Mouse (Mus musculus): Measurements from ENCODE around the gene Slc35b1.
A peak's percentile ranks its signal among the peaks of the same experiment; 100 is the strongest.

Slc35b1 gene

DNA sequence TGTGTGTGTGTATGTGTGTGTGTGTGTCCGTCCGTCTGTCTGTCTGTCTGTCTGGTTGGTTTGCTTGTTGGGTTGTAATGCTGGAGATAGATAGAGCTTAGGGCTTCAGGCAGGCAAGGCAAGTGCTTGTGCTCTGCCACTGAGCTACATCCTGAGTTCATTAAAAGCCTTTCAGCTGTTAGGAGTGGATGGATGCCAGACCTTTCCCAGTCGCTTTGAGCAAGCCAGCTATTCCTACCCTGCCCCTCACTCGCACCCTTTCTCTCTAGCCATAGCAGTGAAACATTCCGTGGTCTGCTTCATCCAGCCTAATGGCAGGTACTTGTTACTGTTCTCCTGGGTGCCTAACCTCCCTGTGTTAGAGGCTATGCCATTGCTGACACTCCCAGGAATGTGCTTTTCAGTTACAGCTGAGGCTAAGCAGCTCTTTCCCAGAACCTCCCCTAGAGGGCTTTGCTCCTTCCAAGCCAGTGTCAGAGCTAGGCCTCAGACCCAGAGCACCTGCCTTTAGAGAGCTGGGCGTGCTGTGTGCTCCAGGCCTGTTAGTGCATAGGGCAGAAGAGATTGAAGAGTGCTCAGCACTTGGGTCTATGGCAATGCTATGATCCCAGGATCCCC lies 18.1 kb upstream of the Slc35b1 start:
- DNase-seq = peak in 1 of 2 experiments; percentile 38

DNA sequence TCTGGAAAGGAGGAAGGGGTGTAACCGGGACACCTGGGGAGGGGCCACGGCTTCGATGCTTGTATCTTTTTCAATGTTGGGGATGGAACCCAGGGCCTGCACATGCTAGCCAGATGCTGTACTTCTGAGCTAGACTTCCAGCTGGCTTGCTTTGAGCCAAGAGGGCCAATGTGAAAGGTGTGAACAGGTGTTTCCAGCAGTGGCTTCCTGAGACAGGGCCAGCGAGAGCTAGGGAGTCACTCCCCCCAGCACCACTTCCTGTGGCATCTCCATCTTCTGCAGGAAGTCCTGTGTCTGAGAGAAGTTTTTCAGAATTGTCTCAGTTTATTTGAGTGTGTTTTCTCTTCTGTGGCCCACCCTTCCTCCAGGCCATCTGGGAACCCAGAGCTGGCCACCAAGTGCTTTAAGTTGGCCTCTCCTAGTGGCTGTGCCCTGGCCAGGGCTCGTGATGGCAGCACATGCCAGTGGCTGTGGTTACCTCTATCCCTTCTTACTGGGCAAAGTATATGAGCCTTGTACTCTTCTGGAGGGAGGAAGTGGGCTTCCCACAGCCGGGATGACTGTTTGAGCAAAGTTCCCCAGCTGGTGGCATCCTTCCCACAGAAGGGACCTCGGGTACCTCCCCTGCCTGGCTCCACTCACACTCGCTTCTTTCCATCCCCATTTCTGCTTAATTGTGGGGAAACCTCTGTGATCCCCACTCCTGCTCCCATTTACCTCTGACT lies 17.3 kb upstream of the Slc35b1 start:
- DNase-seq = no peak

DNA sequence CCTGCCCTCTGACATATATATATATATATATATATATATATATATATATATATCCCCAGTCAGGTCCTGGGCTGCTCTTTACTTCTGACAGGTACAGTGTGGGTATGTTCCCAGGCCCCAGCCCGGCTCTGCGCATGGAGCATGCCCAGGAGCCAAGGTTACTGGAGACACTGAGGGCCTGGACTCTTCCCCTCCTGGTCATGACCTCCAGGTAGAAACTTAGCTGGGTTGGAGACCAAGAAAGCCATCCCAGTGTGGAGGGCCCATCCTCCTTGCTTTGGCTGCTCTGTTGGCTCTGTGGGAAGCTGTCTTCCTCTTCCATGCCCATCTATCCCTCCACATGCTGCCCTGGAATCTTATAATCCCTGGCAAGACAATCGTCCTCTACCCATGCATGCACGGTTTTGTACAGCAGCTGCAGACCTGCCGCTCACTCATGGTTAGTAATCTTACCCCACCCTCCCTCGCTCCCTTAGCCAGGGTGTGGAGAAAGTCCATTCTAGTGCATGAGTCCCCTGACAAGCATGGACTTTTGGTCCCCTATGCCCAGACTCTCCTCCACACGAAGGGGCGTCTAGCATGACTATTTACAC lies 16.2 kb upstream of the Slc35b1 start:
- DNase-seq = no peak

DNA sequence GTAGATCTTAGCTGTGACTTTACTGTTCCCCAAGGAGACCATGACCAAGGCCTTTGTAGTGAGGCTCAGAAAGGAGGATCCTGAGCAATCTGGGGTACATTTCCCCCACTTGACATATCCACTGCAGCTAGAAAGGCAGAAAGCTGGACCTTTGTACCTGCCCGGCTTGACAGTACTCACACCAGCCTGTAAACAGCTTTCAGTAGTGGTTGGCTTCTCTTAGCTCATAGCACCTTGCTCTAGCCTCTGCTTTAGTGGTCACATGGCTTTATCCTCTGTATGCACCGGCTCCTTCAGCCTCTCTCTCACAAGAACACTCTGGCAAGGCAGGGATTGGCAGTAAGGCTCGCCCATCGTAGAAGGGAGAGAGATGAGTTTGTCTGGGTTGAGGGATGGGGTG lies 15.6 kb upstream of the Slc35b1 start:
- no peak for DNase-seq

DNA sequence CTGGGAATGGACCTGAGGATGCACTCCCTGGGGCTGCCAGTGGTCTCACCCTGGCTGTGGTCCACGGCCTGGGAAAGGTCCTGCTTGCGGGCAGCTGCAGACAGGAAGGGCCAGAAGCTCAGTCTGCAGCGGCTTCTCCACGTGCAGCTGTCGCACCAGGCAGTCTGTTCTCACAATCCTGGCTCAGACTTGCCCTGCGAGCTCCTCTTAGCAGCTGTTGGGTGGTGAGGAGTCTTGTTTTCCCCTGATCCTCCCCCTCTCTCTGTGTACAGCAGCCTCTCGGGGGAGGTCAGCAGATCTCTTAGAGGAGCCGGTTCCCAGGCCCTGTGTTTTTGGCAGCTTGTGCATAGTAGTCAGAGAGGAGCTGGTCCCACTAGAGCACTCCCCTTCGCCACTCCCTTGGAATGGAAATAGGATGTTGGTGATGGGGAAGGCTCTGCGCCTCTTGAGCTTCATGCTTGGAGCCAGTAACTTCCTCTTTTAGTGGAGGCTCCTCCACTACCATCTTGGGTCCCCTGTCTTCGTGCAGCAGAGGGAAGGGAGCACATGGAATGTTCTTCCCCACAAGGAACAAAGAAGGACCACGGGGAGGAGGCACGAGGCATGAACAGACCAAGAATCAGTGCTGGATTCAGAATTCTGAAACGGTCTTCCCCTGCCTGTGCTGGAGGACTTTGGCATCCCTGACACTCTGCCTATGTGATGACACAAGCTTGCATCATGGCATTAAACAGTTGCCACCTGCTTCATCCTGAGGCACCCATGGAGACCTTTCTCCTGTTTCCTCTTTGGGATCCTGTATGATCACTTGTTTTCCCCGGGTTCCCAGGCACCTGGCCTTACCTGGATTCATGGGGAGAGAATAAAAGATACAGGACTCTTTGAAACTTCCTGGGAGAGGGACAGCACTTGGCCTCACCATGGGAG lies 14.3 kb upstream of the Slc35b1 start:
- peak; percentile 43 to 84 for DNase-seq

DNA sequence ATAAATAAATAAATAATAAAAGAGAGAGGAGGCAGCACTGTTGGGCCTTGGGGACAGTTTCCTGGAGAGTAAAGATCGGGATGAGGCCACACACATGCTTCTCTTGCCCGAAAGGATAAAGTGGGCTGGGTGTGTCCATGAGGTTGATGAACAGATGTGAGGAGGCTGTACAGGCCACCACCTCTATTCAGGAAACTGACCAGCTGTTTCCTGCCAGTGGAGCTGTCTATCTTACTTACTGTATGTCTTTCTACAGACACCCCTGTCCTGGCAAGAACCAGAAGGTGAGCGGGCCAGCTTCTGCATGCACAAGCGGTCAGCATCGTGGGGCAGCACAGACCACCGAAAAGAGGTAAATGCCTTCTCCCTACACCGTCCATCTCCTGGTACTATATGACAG lies 13.3 kb upstream of the Slc35b1 start:
- no peak for DNase-seq

DNA sequence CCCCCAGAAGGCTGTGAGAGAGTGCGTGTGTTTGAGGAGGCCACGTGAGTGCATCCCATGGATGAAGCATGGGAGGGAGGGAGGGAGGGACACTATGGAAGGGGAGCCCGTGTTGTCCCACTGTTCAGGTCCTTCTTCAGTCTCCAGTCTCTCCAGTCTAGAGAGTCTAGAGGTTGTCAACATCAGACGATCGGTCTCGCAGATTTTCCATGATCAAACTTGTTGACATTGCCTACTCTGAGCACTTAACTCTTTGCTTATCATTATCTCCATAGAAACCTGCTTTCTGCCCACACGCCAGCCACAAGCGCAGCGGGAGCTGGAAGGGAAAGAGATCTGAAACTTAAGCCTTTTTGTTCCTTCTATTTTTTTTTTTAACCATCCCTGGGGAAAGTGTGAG lies 5.6 kb upstream of the Slc35b1 start:
- DNase-seq = no peak

DNA sequence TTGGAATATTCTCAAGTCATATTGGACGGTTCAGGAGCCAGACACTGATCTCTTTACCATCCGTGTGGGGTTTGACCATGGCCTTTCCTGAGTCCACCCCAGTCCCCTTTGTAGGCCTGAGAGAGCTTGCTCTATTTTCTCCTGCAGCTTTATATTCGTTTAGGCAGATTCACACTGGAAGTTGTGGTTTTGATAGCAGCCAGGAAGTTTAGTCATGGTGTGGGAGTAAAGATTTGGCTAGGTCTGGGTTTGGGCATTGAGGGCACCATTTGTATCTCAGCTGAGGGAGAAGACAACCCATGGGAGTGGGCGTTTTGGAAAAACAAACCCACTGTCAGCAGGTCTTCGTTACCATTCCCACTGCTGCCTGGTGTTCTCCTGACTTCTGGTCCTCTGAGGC lies 4.9 kb upstream of the Slc35b1 start:
- no peak for DNase-seq

DNA sequence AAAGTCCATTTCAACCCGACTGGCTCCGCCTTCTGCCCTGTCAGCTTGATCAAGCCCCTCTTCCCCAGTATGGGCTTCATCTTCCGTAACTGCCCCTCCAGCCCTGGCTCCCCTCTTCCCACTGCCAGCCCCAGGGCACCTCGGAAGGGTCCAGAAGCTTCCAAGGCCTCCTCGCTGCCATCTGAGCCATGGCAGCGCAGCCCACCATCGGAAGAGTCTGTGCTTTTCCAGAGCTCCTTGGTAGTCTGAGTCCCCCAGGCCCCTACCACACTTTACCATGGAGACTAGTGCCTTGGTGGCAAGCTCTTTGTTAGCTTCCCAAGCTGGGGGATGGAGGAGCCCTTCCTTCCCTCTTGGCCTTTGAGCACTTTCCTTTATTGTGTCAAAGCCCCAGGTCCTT lies 3.8 kb upstream of the Slc35b1 start:
- DNase-seq = no peak

DNA sequence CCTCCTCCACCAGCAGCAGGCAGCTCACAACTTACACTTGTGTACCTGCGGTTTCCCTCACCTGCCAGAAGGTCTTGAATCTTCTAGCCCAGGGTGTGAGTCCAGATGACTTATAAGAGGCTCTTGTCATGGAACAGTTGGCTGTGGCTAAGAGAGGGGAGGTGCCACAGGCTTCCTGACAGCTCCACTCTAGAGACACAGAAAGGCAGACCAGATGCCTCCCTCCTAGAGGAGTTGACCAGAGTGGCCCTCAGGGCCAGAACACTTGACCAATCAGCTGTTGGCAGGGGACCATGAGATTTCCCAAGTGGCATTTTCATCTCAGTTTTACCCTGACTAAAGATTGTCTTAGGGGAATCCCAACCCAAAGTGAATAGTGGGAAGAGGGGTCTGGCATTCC lies 3.3 kb upstream of the Slc35b1 start:
- DNase-seq = no peak

DNA sequence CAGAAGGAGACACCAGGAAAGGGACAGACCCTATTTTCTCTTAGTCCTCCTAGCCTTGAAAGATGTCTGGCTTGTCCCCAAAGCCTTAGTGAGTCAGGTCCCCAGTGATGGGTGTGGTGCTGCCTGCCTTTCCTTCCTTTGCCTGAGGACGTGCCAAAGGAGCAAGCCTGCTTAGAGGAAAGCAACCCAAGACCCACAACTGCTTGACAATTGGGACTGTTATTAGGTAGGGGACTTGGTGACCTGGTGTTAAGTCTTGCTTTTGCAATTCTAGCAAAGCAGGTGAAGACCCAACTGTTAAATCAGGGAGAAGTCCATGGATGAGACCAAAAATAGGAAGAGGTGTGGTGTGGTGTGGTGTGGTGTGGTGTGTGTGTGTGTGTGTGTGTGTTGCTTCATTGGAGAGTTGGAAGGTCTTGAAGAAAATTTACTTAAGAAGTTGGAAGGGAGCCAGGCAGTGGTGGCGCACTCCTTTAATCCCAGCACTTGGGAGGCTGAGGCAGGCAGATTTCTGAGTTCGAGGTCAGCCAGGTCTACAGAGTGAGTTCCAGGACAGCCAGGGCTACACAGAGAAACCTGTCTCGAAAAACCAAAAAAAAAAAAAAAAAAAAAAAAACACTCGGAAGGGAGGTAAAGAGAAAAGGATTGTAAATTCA lies 1.0 kb upstream of the Slc35b1 start:
- DNase-seq = peak in 1 of 2 experiments; percentile 49

DNA sequence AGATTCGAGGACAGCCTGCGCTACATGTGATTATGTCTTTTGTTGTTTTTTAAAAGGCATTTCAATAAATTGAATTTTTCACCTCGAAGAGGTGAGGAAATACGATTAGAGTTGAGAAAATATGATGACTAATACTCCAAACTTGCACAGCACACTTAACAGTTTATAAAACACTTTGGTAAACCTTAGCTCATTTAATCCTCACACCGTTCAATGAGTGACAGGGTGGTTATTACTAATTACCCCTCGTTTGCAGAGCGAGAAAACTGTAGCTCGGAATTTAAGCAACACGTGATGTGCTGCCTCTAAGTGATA lies 531 bp upstream of the Slc35b1 start:
- DNase-seq = no peak

DNA sequence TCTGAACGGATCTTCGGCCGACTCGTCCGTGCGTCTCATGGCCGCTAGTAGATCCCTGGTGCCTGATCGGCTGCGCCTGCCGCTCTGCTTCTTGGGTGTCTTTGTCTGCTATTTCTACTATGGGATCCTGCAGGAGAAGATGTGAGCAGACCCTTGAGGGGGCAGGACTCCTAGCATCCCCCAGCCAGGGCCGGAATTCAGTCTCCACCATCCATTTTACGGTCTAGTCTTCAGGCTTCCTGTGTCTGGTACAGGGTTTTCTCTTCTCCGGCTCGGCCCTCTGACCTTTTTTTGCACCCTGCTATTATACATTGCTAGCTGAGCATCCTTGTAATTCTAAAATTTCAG lies 455 bp downstream of the Slc35b1 start:
- no peak for DNase-seq

DNA sequence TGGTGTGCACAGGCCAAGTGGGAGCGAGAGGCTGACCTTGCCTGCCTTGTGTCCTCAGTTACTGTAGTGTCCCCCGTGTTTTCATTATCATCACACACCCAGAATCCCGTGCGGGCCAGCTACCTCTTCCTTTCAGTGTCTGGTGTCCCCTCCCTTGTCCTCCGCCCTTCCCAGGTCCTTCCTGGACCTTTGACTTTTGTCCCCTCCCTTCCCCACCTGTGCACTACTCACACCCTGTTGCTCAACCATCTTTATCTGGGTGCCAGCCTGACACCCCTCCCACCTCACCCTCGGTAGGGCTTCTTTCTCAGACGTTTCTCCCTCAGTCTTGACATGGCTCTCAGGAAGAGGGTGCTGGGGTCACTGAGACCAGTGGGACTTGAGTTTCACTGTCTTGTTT lies 2.9 kb downstream of the Slc35b1 start:
- no peak for DNase-seq

DNA sequence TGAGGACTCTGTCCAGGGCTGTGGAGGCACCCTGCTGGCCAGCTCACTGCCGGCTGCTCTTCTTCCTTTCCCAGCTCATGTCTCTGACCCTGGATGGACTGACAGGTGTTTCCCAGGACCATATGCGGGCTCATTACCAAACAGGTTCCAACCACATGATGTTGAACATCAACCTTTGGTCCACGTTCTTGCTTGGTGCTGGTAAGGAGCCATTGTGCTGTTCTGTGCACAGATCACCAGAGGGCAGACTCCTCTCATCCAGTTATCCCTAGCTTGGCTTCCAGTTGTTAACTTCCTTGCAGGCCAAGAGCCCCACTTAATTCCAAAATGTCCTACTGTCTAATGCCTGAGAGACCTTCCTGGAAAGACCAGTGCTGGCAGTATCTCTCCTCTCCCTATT lies 4.5 kb downstream of the Slc35b1 start:
- DNase-seq = no peak

DNA sequence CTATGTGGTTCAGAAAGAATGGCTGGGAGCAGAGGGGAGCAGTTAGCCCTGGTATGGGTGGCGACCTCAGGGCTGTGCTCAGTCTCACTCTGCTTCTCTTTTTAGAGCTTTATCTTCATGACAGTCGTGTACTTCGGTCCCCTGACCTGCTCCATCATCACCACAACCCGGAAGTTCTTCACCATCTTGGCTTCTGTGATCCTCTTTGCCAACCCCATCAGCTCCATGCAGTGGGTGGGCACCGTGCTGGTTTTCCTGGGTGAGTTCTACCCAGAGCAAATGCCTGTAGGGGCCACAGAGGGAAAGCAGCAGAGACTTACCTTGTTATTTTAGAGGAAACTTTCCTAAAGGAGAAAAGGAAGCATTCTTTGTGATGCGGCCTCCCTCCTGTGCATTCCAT lies 5.9 kb downstream of the Slc35b1 start:
- no peak for DNase-seq

DNA sequence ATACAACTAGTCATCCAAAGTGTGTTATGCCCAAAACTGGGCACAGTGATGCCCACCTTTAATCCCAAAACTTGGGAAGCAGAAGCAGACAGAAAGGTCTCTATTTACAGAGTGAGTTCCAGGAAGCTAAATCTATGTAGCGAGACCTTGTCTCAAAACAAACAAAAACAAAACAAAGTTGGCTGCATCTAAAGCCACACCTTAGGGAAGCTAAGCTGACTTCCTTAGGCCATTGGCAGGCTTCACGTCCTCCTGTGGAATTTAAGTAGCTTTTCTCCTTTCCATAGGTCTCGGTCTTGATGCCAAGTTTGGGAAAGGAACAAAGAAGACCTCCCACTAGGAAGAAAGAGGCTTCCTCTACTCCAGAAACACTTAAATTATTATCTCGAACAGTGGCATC lies 6.7 kb downstream of the Slc35b1 start:
- no peak for DNase-seq

DNA sequence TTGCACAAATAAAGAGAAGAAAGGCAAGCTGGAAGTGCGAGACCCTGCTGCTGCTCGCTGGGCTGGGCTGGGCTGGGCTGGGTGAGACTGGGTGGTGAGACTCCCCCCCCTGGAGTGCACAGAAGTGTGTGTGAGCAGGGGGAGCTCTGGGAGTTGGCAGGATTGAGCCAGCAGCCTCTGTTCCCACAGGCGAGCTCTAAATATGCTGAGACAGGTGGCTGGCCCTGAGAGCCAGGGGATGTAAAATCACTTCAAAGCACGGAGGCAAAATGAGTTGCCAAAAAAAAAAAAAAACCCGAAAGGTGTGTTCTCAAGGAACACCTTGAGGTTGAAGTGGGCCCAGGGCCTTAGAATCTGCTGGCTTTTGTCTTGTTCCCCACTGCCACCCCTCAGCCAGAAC lies 7.3 kb downstream of the Slc35b1 start:
- no peak for DNase-seq

DNA sequence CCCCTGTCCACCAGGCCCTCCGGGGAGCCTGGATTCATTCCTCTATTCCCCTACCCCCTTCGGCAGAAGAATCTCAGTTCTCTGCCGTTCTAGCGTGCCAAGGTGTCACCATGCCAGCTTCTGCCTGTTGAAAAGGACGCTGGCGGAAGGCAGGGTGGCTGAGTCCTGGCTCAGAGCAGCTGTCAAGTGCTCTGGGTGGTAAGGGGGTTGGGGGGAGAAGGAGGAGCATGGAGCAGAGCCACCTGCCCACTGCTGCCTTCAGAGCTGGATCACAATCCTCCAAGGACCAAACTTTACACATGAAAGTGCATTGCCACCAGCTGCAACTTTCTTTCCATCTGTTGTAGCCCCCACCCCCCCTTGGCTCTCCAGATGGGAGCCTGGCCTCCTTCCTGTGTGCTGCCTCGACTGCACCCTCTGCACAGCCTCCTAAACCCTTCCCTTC lies 7.8 kb downstream of the Slc35b1 start:
- no peak for DNase-seq

DNA sequence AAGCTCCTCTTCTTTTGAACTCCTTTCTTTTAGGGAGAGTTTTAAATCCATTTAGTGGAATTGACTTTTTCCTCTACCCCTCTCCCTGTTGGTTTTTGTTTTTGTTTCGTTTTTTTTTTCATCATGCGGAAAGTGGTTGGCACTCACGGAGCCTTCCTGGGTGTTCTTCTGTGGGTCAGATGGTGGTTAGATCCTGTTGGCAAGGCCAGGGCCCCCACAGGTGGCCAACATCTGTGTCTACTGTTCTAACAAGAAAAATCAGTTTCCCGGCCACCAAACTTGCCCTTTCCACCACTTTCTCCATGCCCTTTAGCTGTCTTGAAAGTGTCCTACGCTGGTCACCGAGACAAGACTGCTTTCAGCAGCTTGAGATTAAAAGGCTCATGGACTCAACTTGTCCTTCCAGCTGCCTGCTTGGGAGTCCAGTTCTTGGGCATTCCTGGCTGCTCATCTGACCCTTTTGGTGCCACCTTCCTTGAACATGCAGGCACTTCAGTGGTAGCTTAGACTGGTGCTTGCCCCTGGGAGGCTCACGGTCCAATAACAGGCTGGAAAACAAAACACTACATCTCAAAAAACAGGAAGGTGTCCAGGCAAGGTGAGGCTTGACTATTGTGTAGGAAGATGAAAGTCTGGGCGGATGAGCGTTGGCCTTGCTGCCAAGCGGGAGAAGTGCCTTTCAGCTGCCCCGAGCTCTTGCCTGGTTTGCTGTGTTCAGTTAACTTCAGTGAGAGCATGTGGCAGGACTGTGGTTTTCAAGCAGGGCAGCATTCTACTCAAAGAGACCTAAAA lies 8.4 kb downstream of the Slc35b1 start:
- no peak for DNase-seq

DNA sequence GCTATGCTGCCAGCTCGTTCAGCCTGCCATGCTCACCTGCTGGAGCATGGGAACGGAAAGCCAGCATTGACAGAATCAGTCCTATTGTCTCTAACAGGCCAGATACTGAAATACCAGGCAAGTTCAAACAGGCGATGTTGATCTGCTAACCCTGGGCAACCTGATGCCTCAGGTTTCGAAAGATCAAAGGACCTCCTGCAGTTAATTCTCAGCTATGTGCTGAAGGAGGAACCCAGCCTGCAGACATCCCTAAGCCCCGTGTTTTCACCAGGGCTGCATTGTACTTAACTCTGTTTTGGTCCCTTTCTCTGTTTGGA lies 9.0 kb downstream of the Slc35b1 start:
- no peak for DNase-seq

DNA sequence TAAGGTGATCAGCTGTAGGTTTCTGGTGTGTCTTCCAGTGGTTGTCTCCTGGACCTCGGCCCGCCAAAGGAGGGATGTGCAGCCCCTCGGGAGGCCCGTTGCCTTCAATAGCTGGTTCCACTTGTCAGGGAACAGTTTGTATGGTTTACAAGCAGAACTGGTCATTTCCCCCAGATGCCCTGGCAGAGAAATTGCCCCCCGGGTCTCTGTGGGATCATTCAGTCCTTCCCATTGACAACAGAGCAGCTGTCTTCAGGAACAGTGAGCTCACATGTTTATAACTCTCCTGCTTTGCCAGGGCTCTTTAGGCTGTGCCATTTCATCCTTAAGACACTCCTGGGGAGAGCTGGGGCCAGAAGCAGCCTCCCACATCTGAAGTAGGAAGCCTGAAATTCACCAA lies 9.6 kb downstream of the Slc35b1 start:
- DNase-seq = no peak

DNA sequence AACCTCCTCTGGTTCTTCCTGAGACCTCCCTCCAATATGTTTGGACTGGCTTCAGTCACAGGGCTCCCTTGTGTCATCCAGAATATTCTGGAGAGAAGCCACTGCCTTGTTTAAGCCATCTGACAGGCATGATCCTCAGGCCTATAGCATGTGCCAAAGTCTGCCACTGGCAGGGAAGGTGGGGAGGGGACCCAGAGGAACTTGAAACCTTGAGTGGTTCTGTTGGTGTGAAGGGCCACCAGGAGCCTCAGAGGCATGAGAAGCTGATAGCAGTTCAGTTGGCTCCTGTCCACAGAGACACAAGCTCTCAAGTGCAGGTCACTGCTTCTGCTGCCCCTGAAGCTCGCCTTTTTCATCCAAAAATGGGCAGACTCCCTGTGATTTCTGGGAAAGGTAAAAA lies 12.1 kb downstream of the Slc35b1 start:
- DNase-seq = no peak

Data from lung, postnatal 4 days (tissue).